Mouse (Mus musculus): Measurements from ENCODE around the gene Olfr1555-ps1.
"Not testable (repeated sequence)": the region's sequence is repeated elsewhere in the genome, so short reads cannot be mapped to it uniquely, and the experiment has no call there.

The Olfr1555-ps1 gene

DNA sequence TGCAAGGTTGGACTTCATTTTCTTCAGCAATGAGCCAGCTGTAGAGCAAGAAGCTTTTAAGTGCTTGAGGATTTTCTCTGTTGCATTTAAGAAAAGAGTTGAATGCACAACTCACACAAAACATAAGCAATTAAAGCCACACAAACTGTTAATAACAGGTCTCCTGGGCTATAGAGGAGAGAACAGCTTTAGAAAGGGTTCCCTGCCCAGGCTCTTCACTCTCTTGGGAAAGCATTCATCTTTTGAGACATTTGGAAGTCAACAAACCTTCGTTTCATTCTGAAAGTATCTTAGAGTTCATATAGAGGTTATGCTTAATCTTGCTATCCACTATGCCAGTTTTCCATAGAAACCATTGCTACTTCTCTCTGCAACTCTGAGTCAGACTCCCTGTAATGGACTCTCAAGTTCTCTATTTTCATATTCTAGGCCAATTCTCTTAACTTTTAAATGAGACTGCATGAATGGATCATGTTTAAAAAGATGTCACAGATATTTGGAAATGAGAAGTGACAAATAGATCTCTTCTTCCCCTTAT lies at the start of gene Olfr1555-ps1:
Gene Olfr1555-ps1, minus strand, starts transcription at position 51 of the 538 bp plus-strand sequence.
- DNase-seq (ENCODE audit: extremely low spot score, low read depth, low spot score): not testable (repeated sequence)

DNA sequence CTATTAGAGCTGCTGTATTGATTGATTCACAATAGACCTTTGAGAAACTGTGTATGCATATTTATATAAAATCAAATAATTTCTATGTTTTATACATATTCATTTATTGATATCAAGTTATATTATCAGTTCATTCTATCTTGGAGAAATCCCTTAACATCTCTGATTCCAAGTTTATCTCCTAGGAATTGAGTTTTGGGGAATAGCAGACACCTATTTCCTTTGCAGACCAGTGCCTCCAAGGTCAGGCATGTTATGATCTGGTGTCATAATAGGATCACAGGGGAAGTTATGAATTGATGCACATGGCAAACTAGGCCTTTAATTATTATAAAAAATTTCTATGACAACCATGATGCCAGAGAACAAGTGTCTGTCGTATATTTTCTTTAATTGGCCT lies 30.4 kb upstream of the Olfr1555-ps1 start, which contains the start of gene Olfr1431:
Gene Olfr1431, plus strand, starts transcription at position 301 of the 400 bp plus-strand sequence.
- no peak for DNase-seq (ENCODE audit: extremely low spot score, low read depth, low spot score)

GRCm38 (mm10) chr19:12199076-12199475 lies 29.2 kb upstream of the Olfr1555-ps1 start:
- DNase-seq (ENCODE audit: extremely low spot score, low read depth, low spot score): not testable (repeated sequence)

- DNase-seq (ENCODE audit: extremely low spot score, low read depth, low spot score): not testable (repeated sequence)
Measured at GRCm38 (mm10) chr19:12175431-12175830, 5.5 kb upstream of the Olfr1555-ps1 start.

- DNase-seq (ENCODE audit: extremely low spot score, low read depth, low spot score): no peak
Measured at GRCm38 (mm10) chr19:12145452-12145851, 24.5 kb downstream of the Olfr1555-ps1 start.

DNA sequence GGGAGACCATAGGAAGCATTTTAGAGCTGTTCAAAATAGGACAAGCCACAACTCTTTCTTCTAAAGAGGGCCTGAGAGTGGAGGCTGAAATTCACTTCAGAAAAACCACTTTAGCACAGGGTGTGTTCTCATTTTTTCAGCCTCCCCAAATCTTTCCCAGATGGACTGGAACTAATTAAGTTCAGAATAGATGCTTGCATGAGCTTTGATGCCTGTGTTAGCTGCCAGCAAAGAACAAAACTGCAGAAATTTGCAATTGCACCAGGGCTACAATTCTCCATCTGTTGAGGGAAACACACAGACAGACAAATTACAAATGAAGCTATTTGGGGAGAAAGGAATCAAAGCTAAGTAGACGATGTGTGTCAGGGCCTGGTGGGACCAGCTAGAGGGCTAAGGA lies 26.6 kb downstream of the Olfr1555-ps1 start:
- DNase-seq (ENCODE audit: extremely low spot score, low read depth, low spot score): no peak

DNA sequence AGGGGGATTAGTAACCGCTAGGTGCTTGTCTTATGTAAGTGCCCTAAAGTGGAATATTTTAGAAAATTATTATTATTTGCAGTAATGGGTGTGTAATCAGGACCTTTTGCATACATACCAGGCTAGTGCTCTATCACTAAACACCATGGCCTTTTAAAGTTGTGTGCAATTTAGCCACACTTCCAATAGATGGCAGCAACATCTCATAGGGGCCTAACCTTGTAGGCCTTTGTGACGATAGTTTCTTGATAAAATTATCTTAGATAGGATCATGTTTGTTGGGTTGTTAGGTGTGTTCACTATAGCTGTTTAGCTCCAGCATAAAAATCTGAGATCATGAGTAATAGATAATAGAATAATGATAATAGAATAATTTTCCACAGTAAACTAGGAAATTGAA lies 35.6 kb downstream of the Olfr1555-ps1 start:
- DNase-seq (ENCODE audit: extremely low spot score, low read depth, low spot score): no peak

DNA sequence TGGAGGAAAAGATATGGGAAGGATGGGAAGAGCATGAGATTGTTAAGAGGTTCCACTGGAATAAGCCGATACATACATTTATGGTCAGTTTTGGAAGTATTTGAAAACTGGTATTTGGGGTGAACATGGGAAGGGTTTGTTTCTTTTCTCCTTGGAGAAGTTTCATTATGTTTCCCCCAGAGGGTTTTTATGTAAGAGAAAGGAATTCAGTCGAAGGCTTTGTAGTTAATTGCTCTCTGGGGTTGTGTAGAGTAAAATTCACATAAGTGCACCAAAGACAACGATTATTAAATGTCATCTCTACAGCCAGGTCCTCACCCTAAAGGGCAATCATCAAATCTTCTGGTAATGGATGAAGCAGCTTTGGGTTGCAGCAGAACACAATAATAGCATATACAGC lies 46.8 kb downstream of the Olfr1555-ps1 start, which contains the start of gene Olfr76:
Gene Olfr76, minus strand, starts transcription at position 101 of the 400 bp plus-strand sequence.
- no peak for DNase-seq (ENCODE audit: extremely low spot score, low read depth, low spot score)

DNA sequence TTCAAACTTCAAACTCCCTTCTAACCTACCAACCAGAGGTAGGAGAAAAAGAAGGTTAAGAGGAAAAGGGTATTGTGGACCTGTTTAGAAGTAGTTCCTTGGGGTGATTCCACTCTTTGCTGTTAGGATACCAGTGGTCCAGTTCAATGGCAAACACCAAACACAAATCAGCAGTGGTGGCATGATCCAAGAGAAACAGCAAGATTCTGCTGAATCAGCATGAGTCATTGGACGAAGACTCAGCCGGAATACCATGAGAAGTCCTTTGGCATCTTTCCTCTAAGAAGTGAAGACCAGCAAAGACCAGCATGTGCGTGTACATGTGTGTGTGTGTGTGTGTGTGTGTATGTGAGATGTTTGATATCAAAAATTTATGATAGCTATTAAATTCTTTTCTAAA lies 53.4 kb downstream of the Olfr1555-ps1 start:
- DNase-seq (ENCODE audit: extremely low spot score, low read depth, low spot score): no peak

- no peak for DNase-seq (ENCODE audit: extremely low spot score, low read depth, low spot score)
Measured at GRCm38 (mm10) chr19:12115797-12116196, 54.1 kb downstream of the Olfr1555-ps1 start, which contains the start of gene Olfr1428. Olfr1428 (minus strand) TSS chr19:12115897.
